Mouse (Mus musculus): ENCODE measurements at regions not wholly inside any gene's neighbourhood (a gene's known extent, or its start where the extent isn't known, plus 50 kb on each side); places are given as distances from the start of the nearest gene placed in this dataset.

- WGBS: 62% methylated on average over 17 of the region's 17 CpGs
- TF ChIP-seq POLR2A (IDR thresholded peaks at IDR 0.05; ENCODE audit: insufficient read depth, low read depth, low read length) (no peak), CTCF (IDR thresholded peaks at IDR 0.05; ENCODE audit: insufficient read depth, low read depth, low read length) (no peak)
- Histone ChIP-seq H3K4me3 (ENCODE audit: insufficient read depth, low read depth, low read length) (no peak overlapping the region), H3K4me1 (ENCODE audit: control insufficient read depth, insufficient read depth, low read length) (peaks cover 8% of the 10 kb centered on the region), H3K27ac (ENCODE audit: insufficient read depth, low read depth, low read length) (no peak overlapping the region)
These were observed 243.6 kb downstream of the Hs3st3b1 start for GRCm38 (mm10) chr11:63678382-63678905.

- 83% methylated on average over 4 of the region's 4 CpGs for WGBS
- TF ChIP-seq POLR2A (IDR thresholded peaks at IDR 0.05; ENCODE audit: insufficient read depth, low read depth, low read length): no peak
- Histone ChIP-seq H3K27ac (ENCODE audit: insufficient read depth, low read depth, low read length) (no peak overlapping the region), H3K4me3 (ENCODE audit: insufficient read depth, low read depth, low read length) (no peak overlapping the region), H3K4me1 (ENCODE audit: control insufficient read depth, insufficient read depth, low read length) (peaks cover 8% of the 10 kb centered on the region)
These were observed 242.6 kb downstream of the Hs3st3b1 start for GRCm38 (mm10) chr11:63679491-63679890.

- TF ChIP-seq CTCF (IDR thresholded peaks at IDR 0.05; ENCODE audit: insufficient read depth, low read depth, low read length): no peak
- TF ChIP-seq POLR2A (IDR thresholded peaks at IDR 0.05; ENCODE audit: insufficient read depth, low read depth, low read length): no peak
- H3K4me1 ChIP-seq (ENCODE audit: control insufficient read depth, insufficient read depth, low read length): no peaks in the 10 kb centered on the region
- 66% methylated on average over 11 of the region's 11 CpGs for WGBS
- no peak overlapping the region for H3K27ac ChIP-seq (ENCODE audit: insufficient read depth, low read depth, low read length)
- no peak overlapping the region for H3K4me3 ChIP-seq (ENCODE audit: insufficient read depth, low read depth, low read length)
These were observed 237.7 kb downstream of the Hs3st3b1 start for GRCm38 (mm10) chr11:63684228-63684980.

GRCm38 (mm10) chr11:63691041-63691440, 231.0 kb downstream of the Hs3st3b1 start:
- 61% methylated on average over 4 of the region's 4 CpGs for WGBS
- no peak overlapping the region for H3K4me3 ChIP-seq (ENCODE audit: insufficient read depth, low read depth, low read length)
- H3K27ac ChIP-seq (ENCODE audit: insufficient read depth, low read depth, low read length): no peak overlapping the region
- H3K4me1 ChIP-seq (ENCODE audit: control insufficient read depth, insufficient read depth, low read length): no peaks in the 10 kb centered on the region
- TF ChIP-seq POLR2A (IDR thresholded peaks at IDR 0.05; ENCODE audit: insufficient read depth, low read depth, low read length): no peak
- no peak for TF ChIP-seq CTCF (IDR thresholded peaks at IDR 0.05; ENCODE audit: insufficient read depth, low read depth, low read length)

GRCm38 (mm10) chr11:63704995-63705580, 217.0 kb downstream of the Hs3st3b1 start:
- H3K27ac ChIP-seq (ENCODE audit: insufficient read depth, low read depth, low read length): no peak overlapping the region
- 71% methylated on average over 12 of the region's 12 CpGs for WGBS
- H3K4me1 ChIP-seq (ENCODE audit: control insufficient read depth, insufficient read depth, low read length): no peaks in the 10 kb centered on the region
- no peak overlapping the region for H3K4me3 ChIP-seq (ENCODE audit: insufficient read depth, low read depth, low read length)
- TF ChIP-seq CTCF (IDR thresholded peaks at IDR 0.05; ENCODE audit: insufficient read depth, low read depth, low read length) (no peak), POLR2A (IDR thresholded peaks at IDR 0.05; ENCODE audit: insufficient read depth, low read depth, low read length) (no peak)

- no peak overlapping the region for H3K4me3 ChIP-seq (ENCODE audit: insufficient read depth, low read depth, low read length)
- no peak overlapping the region for H3K27ac ChIP-seq (ENCODE audit: insufficient read depth, low read depth, low read length)
- TF ChIP-seq POLR2A (IDR thresholded peaks at IDR 0.05; ENCODE audit: insufficient read depth, low read depth, low read length): no peak
- TF ChIP-seq CTCF (IDR thresholded peaks at IDR 0.05; ENCODE audit: insufficient read depth, low read depth, low read length): no peak
- 79% methylated on average over 8 of the region's 8 CpGs for WGBS
- no peaks in the 10 kb centered on the region for H3K4me1 ChIP-seq (ENCODE audit: control insufficient read depth, insufficient read depth, low read length)
These were observed 216.0 kb downstream of the Hs3st3b1 start for GRCm38 (mm10) chr11:63706057-63706456.

- Histone ChIP-seq H3K27ac (ENCODE audit: insufficient read depth, low read depth, low read length) (no peak overlapping the region), H3K4me1 (ENCODE audit: control insufficient read depth, insufficient read depth, low read length) (peaks cover 6% of the 10 kb centered on the region), H3K4me3 (ENCODE audit: insufficient read depth, low read depth, low read length) (no peak overlapping the region)
- WGBS: 45% methylated on average over 5 of the region's 5 CpGs
- TF ChIP-seq CTCF (IDR thresholded peaks at IDR 0.05; ENCODE audit: insufficient read depth, low read depth, low read length) (no peak), POLR2A (IDR thresholded peaks at IDR 0.05; ENCODE audit: insufficient read depth, low read depth, low read length) (no peak)
These were observed 215.0 kb downstream of the Hs3st3b1 start for GRCm38 (mm10) chr11:63707093-63707492.

- TF ChIP-seq CTCF (IDR thresholded peaks at IDR 0.05; ENCODE audit: insufficient read depth, low read depth, low read length) (no peak), POLR2A (IDR thresholded peaks at IDR 0.05; ENCODE audit: insufficient read depth, low read depth, low read length) (no peak)
These were observed 213.7 kb downstream of the Hs3st3b1 start for GRCm38 (mm10) chr11:63708412-63708811.

GRCm38 (mm10) chr11:63712053-63712864, 209.8 kb downstream of the Hs3st3b1 start:
- Histone ChIP-seq H3K4me3 (ENCODE audit: insufficient read depth, low read depth, low read length) (no peak overlapping the region), H3K27ac (ENCODE audit: insufficient read depth, low read depth, low read length) (no peak overlapping the region), H3K4me1 (ENCODE audit: control insufficient read depth, insufficient read depth, low read length) (peaks cover 10% of the 10 kb centered on the region)
- TF ChIP-seq CTCF (IDR thresholded peaks at IDR 0.05; ENCODE audit: insufficient read depth, low read depth, low read length): no peak
- 58% methylated on average over 15 of the region's 15 CpGs for WGBS

More at GRCm38 (mm10) chr11:63708412-63708811, 213.7 kb downstream of the Hs3st3b1 start:
- Histone ChIP-seq H3K4me3 (ENCODE audit: insufficient read depth, low read depth, low read length) (no peak overlapping the region), H3K27ac (ENCODE audit: insufficient read depth, low read depth, low read length) (no peak overlapping the region), H3K4me1 (ENCODE audit: control insufficient read depth, insufficient read depth, low read length) (peaks cover 10% of the 10 kb centered on the region)
- 63% methylated on average over 4 of the region's 4 CpGs for WGBS

All from olfactory bulb, adult 2 months (tissue).